Mouse (Mus musculus): ENCODE results near the gene Gm6169.
"Not testable (repeated sequence)": the region's sequence is repeated elsewhere in the genome, so short reads cannot be mapped to it uniquely, and the experiment has no call there.

The Gm6169 gene

GRCm38 (mm10) chr13:97099187-97099852 is at the start of gene Gm6169:
Gm6169 (minus strand) TSS chr13:97099237.
- DNase-seq (ENCODE audit: low spot score in 2 of 2): peak in 1 of 2 experiments; percentile 76

- DNase-seq (ENCODE audit: low spot score in 2 of 2): peak in 1 of 2 experiments; percentile 12
Observed at GRCm38 (mm10) chr13:97145834-97146233, 46.8 kb upstream of the Gm6169 start.

GRCm38 (mm10) chr13:97142321-97142720 is 43.3 kb upstream of the Gm6169 start:
- no peak for DNase-seq (ENCODE audit: low spot score in 2 of 2)

- not testable (repeated sequence) for DNase-seq (ENCODE audit: low spot score in 2 of 2)
Observed at GRCm38 (mm10) chr13:97138404-97138931, 39.4 kb upstream of the Gm6169 start.

- DNase-seq (ENCODE audit: low spot score in 2 of 2): peak; percentile 74 to 93
Observed at GRCm38 (mm10) chr13:97137466-97138400, 38.7 kb upstream of the Gm6169 start, which contains the start of the genes Gfm2 and Nsa2. Gfm2 (plus strand) TSS chr13:97137937. Nsa2 (minus strand) TSS chr13:97137937.

GRCm38 (mm10) chr13:97130413-97130812 is 31.4 kb upstream of the Gm6169 start:
- DNase-seq (ENCODE audit: low spot score in 2 of 2): not testable (repeated sequence)

GRCm38 (mm10) chr13:97129654-97130053 is 30.6 kb upstream of the Gm6169 start:
- DNase-seq (ENCODE audit: low spot score in 2 of 2): not testable (repeated sequence)

- DNase-seq (ENCODE audit: low spot score in 2 of 2): no peak
Observed at GRCm38 (mm10) chr13:97121341-97121740, 22.3 kb upstream of the Gm6169 start.

GRCm38 (mm10) chr13:97109046-97109445 is 10.0 kb upstream of the Gm6169 start:
- DNase-seq (ENCODE audit: low spot score in 2 of 2): no peak

- not testable (repeated sequence) for DNase-seq (ENCODE audit: low spot score in 2 of 2)
Observed at GRCm38 (mm10) chr13:97107721-97108120, 8.7 kb upstream of the Gm6169 start.

GRCm38 (mm10) chr13:97104996-97105395 is 6.0 kb upstream of the Gm6169 start:
- DNase-seq (ENCODE audit: low spot score in 2 of 2): no peak

- DNase-seq (ENCODE audit: low spot score in 2 of 2): no peak
Observed at GRCm38 (mm10) chr13:97095726-97096125, 3.3 kb downstream of the Gm6169 start.

GRCm38 (mm10) chr13:97088183-97088582 is 10.9 kb downstream of the Gm6169 start:
- DNase-seq (ENCODE audit: low spot score in 2 of 2): no peak

GRCm38 (mm10) chr13:97087421-97087820 is 11.6 kb downstream of the Gm6169 start:
- DNase-seq (ENCODE audit: low spot score in 2 of 2): no peak

- no peak for DNase-seq (ENCODE audit: low spot score in 2 of 2)
Observed at GRCm38 (mm10) chr13:97086316-97086715, 12.7 kb downstream of the Gm6169 start.

- no peak for DNase-seq (ENCODE audit: low spot score in 2 of 2)
Observed at GRCm38 (mm10) chr13:97082432-97082831, 16.6 kb downstream of the Gm6169 start.

- no peak for DNase-seq (ENCODE audit: low spot score in 2 of 2)
Observed at GRCm38 (mm10) chr13:97080615-97081014, 18.4 kb downstream of the Gm6169 start.

- no peak for DNase-seq (ENCODE audit: low spot score in 2 of 2)
Observed at GRCm38 (mm10) chr13:97080201-97080600, 18.8 kb downstream of the Gm6169 start.

- DNase-seq (ENCODE audit: low spot score in 2 of 2): no peak
Observed at GRCm38 (mm10) chr13:97077556-97077955, 21.5 kb downstream of the Gm6169 start.

- DNase-seq (ENCODE audit: low spot score in 2 of 2): no peak
Observed at GRCm38 (mm10) chr13:97073497-97073896, 25.5 kb downstream of the Gm6169 start.

GRCm38 (mm10) chr13:97071626-97072241 is 27.3 kb downstream of the Gm6169 start:
- peak in 1 of 2 experiments; percentile 36 for DNase-seq (ENCODE audit: low spot score in 2 of 2)
